Mouse (Mus musculus): ENCODE data around the gene Por.

DNA sequence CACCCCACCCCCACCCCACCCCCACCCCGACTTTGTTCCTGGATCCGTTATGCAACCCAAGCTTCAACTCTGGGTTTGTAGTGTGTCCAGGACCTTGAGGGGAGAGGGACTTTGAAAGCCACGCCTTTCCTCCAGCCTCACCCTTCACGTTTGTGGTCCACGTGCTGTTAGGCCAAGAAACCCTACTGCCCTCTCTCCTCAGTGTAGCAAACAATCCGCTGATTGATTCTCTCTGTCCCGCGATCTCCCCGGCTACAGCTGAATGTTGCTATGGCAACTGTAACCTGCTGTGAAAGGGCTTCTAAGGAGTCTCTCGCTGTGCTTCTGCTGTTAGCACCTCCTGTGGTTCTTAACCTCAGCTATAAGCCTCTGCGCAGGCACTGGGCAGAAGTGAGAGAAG, 5.0 kb downstream of the Por start:
- no peak for TF ChIP-seq CTCF (IDR thresholded peaks at IDR 0.05; ENCODE audit: low read depth, low read length)
- TF ChIP-seq POLR2A (IDR thresholded peaks at IDR 0.05; ENCODE audit: extremely low read depth, insufficient read depth, low read length), result no peak

Measured in liver, adult 2 months (tissue).